Mouse (Mus musculus) induced T-regulatory cell, adult 2 months (primary cell): ENCODE results near the gene Sds.
A peak's percentile ranks its signal among the peaks of the same experiment; 100 is the strongest.

ENCODE experiments used
- DNase-seq: peaks from one replicate; pipeline ENCODE4 v3.0.0-alpha.2; 2012; ENCODE audit warnings: low read depth

Gene Sds

DNA sequence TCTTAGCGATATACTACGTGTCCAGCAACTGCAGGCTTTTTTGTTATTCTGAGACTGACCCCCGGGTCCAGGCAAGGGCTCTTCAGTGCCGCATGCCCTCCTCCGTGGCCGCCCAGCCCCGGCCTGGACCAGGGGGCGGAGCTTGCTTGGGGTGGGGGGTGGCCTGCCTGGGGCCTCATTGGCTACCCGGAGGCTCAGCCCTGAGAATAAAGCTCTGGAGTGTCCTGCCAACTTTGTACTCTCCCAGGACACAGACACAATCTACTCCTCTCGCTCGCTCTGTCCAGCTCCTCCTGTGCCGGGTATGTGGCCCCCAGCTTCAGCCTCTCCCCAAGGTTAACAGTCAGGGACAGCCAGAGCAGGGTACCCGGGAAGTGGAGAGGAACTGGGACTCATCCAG lies at the start of gene Sds:
Sds (plus strand) TSS at position 231 of the 400 bp plus-strand sequence.
- DNase-seq = no peak

DNA sequence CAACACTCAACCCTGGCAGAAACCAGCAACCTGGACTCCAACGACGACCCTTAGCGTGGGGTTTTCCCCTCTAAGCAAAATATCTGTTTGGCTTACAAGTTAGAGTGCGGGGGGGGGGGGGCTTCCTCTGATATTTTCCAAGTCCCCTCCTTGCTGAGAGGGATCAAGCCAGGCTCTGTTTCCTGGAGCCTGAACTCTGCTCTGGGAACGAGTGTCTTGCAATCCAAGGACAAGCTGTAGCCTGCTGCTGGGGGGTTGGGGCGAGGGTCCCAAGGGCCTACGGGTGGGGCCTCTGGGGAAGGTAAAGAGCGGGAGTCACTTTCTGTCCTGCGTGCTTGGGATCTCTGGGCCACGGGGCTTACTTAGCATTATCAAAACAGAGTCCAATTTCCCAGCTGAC lies 49.8 kb upstream of the Sds start:
- DNase-seq = no peak

DNA sequence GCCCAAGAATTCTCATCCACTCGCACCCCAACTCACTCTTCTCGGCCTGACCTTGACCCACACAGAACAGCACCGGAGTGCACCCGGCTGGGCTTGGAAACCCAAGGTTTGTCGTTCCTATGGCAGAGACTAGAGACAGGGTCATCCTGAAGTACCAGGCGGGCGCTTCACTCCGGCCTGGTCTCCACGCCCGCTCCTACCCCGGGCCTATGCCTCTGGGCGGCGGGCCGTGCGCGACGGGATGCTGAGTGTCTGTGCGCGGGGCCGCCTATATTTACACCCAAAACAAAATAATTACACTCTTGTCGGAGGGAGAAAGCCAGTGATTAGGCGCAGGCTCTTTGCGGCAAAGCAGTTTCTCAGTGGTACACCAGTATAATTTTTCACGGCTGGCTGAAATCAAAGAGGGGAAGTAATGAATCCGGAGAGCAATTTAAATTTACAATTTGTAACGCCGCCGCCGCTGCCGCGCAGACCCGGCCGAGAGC lies 48.8 kb upstream of the Sds start:
- DNase-seq = no peak

DNA sequence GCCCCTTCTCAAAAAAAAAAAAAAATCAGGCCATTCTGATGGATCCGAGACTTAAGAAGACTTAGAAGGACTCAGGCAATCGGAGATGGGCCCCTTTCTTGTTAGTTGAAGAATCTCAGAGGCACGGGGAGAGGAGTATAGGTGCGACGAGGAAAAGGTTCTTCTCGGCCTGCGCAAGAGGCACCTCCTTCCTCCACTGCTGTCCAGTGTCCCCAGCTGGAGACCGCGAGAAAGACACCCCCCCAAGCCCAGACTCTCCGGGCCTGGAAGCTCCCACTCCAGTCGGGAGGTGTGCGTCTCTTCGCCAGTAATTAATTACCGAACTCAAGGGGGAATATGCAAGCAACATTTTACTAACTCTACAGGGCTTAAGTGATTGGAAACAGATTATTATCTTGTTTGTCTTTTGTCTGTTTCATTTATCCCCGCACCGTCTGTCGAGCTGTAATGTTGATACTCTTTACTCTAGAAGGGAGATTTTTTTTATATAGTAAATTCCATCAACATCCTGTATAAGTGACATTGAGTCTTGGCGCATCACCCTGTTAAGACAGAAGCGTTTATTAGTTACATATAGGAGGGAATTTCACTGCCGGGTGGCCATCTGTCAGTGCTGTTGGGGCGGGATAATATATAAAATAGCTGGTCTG lies 48.0 kb upstream of the Sds start:
- no peak for DNase-seq

DNA sequence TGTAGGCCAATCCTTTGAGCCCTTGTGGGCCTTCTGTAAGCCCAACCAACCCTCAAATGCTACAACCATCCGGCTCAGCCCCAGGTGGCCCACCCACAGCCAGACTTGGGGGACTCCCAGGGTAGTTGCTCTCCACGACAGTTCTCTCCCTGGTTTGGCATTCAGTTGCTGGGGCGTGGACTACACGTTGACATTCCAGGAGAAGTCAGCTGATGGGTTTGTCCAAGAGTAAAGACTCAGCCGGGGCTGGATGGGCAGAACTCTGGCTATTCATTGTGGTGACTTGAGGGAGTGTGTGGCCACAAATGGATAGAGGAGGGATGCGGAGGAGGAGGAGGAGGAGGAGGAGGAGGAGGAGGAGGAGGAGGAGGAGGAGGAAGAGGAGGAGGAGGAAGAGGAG lies 47.3 kb upstream of the Sds start:
- DNase-seq = no peak

DNA sequence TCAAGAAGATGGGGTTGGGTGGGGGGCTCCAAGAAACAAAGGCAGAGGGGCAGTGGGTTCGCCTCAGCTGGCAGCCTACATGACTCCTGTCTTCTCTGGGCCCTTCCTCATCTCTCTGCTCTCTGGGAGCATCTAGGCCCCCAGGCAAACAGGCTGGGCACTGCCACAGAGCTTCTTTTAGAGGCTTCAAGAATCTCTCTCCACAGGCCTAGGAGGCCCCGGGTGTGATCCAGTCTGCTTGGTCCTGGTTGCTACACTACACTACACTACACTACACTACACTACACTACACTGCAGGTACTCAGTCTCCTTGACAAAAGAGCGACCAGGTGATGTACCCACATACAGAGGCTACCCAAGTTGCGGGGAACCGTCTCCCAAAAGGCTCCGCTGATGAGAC lies 46.6 kb upstream of the Sds start:
- DNase-seq = no peak

DNA sequence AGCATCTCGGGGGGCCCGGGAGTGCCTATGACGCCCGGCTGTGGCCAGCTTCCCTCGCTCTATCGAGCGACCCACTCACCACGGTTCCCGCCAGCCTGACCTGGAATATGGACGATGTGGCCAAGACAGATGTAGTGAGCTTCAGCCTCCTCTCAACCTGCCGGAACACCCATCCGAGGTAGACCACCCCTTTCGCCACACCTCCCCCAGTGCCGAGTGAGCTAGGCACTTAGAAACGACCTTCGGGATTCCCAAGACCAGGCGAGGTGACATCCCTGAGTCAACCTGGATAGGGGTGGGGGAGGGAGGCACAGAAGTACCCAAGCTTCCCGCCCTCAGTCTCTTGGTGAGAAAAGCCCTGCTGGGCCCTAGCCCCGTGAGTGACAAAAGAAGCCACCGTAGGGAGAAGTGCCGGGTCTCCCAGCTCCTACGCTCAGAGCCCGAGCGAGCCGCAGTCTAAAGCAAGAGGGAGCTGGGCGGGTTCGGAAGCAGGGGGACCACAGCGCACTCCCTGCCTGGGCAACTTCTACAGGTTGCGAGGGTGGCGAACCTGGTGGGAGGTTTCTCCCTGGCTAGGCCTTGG lies 45.2 kb upstream of the Sds start:
- no peak for DNase-seq

DNA sequence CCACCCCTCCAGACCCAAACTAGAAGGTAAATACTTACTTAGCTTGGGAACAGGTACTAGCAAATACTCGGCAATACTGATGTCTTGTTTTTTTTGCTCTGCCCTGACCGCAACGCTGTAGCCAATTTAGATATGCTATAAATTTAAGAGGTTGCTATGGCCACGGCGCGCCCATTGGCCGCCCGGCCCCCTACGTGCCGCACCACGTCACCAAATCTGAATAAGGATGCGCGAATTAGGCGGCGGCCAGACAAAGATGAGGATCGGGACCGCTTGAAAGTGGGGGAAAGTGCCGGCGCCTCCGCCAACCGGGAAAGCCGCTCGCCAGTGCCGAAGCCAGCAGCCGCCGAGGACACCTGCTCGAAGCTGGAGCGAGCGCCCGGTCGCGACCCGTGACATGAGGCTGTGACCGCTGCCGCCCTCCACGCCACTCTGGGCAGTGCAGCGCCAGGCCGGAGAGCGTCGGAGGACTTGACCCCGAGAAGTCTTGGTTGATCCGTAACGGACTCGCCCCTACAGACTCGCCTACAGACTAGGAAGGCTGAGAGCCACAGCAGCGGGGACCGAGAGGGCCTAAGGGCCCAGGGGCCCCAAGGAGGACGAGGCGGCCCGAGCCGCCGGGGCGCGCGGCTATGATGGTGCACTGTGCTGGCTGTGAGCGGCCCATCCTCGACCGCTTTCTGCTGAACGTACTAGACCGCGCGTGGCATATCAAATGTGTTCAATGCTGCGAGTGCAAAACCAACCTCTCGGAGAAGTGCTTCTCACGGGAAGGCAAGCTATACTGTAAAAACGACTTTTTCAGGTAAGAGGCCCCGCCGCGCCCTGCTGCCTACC lies 44.5 kb upstream of the Sds start, which contains the start of gene Lhx5:
Lhx5 (plus strand) TSS at position 51 of the 837 bp plus-strand sequence.
- no peak for DNase-seq

DNA sequence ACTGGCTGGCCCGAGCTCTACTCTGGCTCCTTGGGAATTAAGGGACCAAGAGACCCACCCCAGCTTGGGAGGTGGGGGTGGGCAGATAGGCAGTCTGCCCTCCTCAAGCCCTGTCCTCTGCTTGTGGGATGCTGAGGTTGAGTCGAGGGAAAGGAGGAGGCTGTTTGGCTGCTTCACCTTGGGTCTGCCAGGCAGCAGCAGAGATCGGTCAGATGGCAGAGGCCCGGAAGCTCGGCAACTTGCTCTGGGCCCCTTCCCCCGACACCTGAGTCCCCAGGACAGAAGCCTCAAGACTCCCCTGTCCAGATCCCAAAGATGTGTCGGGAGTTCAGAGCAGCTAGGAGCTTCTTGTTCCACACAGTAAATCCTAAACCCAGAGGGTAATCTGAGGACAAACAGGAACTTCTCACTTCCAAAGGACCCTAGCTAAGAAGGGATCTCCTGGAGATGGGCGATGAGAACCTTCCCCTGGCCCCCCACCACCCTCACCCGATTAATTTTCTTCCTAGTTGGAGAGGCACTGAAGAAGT lies 43.8 kb upstream of the Sds start:
- no peak for DNase-seq

DNA sequence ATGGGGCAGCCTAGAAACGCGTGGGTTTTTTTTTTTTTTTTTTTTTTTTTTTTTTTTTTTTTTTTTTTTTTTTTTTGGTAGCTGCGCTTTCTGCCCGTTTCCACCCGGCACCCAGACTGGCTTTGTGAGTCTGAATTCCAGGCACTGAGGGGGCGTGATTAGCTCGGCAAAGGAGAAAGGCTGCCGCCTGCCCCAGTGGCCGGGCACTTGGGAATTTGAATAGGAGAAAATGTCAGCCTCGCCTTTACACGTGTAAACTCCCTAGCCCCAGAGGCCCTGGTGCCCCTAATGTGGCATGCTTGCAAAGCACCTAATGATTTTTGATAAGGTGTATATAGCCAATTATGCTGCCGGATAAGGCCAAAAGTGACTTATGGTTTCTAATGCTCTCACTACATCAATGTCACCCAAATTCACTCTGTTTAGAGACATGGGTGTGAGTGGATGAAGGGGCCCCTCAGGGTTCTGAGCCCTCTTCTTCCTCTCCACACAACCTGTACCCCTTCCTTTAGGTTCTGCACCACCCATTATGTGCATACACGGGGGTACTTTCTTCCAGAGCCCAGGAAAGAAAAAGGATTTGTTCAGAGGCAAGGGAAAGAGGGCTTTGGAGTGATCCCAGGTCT lies 43.1 kb upstream of the Sds start:
- no peak for DNase-seq

DNA sequence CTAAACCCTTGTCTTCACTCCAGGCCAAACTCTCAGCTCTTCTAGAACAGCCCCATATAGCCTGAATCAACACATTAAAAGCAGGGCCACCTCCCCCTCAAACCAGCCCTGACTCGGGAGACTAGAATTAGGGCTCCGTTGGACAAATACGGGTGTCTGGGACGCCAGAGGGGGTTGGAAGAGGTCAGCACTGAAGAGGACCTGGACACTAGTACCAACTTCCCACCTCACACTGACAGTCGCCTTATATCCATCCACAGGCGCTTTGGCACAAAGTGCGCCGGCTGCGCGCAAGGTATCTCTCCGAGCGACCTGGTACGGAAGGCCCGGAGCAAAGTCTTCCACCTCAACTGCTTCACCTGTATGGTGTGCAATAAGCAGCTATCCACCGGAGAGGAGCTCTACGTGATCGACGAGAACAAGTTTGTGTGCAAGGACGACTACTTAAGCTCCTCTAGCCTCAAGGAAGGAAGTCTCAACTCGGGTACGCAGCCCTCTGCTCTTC lies 42.0 kb upstream of the Sds start:
- DNase-seq = no peak

DNA sequence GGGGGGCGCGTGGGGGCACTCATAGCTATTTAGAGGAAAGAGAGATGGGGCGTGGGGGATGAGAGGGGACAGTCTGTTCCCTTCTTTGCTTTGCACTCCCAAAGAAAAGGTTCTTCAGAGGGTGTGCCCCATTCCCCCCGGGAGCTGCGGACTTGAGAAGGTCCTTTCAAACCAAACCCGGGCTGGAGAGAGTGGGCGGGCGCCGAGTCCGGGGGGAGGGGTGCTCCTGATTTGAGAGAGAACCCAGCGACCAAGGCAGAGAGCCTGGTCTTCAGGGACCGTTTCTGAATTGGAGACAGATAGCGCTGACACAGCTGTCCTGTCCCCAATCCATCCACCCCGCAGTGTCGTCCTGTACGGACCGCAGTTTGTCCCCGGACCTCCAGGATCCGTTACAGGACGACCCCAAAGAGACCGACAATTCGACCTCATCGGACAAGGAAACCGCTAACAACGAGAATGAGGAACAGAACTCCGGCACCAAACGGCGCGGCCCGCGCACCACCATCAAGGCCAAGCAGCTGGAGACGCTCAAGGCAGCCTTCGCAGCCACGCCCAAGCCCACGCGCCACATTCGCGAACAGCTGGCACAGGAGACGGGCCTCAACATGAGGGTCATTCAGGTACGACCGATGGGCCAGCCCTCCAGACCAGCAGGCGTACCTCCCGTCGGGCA lies 41.2 kb upstream of the Sds start:
- DNase-seq = no peak

DNA sequence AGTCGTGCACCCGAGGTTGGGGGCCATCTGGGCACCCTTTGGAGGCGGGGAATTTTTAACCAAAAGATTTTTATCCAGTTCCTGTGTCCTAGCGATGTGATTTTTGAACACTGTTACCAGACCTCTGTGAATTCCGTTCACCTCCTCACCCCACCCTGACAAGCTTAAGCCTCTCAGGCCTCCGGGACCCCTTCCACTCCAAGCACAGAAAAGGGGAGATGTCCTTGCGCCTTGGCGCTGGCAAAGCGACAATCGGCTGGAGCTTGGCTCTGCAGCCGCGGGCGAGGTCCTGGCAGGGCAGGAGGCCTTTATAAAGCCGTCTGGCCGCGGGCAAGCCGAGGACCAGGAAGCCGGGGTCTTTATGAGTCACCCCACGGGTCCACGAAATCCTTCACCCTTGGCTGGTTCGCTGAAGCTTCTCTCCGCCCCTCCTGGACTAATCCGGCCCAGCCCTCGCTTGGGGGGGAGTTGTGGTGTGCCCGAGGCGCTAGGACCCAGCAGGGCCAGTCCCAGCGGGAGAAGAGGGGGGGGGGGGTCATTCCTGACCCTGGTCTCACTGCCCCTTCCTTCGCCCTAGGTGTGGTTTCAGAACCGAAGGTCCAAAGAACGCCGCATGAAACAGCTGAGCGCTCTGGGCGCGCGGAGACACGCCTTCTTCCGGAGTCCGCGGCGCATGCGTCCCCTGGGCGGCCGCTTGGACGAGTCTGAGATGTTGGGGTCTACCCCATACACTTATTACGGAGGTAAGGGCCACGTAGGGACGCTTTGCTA lies 40.4 kb upstream of the Sds start:
- no peak for DNase-seq

DNA sequence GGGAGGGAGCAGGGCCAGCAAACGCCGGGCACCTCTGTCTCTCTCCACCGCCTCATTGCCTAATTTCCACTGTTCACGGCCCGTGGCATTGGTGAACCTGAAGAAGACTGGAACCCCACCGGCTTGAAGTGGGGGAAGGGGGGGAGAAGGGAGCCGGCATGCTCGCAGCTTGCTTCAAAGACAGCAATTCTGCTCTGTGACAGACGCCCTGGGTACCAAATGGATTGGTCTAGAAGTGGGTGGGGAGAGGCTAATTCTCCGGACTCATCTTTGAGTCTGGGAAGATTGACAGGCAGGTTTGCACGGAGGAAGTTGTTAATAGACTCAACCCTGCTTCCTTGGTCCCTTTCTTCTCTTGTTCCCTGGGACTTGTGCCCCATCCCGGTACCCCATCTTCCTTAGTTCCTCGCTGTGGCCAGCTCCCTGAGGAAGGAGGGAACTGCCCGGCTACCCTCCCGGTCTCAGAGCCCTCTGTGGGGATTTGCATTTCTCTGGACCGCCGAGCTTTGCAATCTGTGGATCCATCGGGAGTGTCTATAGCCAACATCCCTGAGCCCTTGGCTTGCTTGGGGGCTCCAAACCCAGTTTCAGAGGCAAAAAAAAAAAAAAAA lies 39.3 kb upstream of the Sds start:
- DNase-seq = peak; percentile 29

DNA sequence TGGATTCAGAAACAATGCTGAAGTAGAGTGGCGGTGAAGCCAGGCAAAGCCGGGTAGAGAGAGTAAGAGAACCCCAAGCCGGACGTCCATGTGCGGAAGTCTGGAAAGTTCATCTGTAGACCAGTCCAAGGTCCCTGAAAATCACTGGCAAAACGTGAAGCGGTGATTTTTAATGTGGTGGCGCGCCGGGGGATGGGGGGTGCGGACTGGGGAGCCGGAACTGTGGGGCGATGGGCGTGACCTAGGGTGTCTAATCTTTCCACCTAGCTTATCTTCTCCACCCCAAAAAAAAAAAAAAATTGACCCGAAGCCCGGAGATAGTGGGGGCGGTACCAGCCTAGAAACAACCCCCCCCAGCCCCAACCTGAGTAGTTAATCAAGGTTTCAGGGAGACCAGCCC lies 38.8 kb upstream of the Sds start:
- no peak for DNase-seq

DNA sequence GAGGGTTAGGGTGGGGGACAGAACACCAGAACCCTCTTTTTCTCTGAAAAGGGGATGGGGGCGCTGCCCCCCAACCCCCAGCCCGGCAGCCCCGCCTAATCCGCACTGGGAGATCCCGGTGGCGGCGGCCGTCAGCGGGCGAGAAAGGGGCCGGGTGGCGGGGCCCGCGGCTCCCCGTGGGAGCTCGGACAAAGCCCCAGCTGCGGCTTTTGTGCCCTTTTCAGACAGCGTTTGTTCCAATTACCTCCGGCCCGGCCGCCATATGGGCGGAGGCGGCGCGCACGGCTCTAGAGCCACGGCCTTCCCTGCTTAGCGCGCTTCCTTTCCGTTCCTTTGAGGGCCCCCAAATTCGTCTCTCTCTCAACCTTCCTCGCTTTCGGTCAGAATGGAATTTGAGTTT lies 38.3 kb upstream of the Sds start:
- no peak for DNase-seq

DNA sequence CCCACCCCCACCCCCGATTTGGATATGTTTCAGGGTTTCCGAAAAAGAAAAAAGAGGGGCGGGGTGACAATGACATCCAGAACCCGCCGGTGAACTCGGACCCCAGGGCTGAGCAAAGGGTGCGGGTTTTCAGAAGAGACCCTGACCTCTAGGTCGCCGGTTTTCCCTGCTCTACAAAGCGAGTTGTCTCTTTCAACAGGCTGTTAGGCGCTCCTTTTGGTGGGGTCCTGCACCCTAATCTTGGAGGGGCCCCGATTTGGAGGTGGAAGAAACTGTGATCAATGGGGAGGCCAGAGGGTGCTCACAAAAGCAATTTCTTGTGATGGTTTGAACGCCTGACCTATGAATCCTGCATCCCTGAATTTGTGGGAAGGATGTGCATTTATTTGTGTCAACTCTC lies 37.9 kb upstream of the Sds start:
- DNase-seq = no peak

DNA sequence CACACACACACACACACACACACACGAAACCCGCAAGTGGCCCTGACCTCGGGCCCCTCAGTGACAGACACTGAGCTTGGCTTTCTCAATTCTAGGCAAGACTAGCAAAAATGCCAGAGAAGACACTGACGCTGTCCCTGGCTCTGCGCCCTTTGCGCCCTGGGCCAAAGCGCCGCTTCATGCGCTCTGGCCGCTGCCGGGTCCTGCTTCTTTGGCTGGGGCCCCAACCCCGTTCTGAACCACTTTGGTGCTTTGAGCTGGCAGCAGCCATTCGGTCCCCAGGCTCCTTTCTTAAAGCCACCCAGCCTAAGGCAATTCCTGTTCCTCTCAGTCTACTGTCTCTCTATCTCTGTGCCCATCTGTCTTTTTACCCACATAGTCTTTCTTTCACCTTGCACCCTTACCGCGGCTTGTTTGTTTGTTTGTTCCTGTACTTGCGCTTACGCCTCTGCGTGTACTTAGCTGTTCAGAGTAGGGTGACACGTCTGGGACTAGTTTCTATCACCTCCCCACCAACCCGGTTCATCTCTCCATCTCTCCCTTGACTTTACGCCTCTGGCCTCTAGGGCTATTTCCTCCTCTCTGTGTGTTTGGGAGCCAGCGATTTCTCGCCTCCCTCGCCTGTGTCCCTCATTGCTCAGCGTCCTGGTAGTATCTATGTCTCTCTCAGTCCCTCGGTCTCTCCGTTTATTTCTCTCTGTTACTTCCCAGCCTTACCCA lies 37.2 kb upstream of the Sds start:
- DNase-seq = peak; percentile 49

DNA sequence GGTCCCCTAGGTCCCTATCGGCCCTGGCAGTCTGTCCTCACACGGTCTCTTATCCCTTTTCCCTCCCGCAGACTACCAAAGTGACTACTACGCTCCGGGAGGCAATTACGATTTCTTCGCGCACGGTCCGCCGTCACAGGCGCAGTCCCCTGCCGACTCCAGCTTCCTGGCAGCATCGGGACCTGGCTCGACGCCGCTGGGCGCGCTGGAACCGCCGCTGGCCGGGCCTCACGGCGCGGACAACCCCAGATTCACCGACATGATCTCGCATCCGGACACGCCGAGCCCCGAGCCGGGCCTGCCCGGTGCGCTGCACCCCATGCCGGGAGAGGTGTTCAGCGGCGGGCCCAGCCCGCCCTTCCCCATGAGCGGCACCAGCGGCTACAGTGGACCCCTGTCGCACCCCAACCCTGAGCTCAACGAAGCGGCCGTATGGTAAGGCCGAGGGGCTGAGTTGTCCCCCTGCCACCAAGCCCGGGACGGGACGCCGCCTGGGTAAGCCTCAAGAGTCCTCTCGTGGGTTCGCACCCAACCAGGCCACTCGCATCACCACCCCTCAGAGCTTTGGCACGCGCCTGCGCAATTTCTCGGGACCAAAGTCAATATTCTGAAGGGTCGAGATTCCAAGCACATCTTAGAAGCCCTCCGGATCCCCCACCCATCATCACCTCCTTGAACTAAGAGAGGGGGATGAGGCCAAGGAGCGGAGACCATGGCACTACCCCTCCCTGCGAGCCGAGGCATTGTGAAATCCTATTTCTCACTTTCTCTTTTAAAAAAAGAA lies 36.2 kb upstream of the Sds start:
- no peak for DNase-seq
